Mouse (Mus musculus) intestine, embryonic 15.5 days (tissue): ENCODE measurements at regions not wholly inside any gene's neighbourhood (a gene's known extent, or its start where the extent isn't known, plus 50 kb on each side); places are given as distances from the start of the nearest gene placed in this dataset.

Source experiments
- ATAC-seq: fragments of 200-750 bp; cut with Nextera tagmentation; 2 replicates; pipeline ENCODE4 v1.8.0; 2017; ENCODE audit warnings: moderate TSS enrichment, moderate library complexity
- H3K27ac ChIP-seq: fragments of 300-500 bp; sonication (generic); 2 replicates; pipeline ENCODE4 v1.5.1; 2015; ENCODE audit warnings: mild to moderate bottlenecking, inconsistent platforms
- H3K27me3 ChIP-seq: fragments of 300-500 bp; sonication (generic); replicated peaks from 2 replicates; pipeline ENCODE4 v1.6.1; 2015; ENCODE audit warnings: inconsistent platforms
- H3K36me3 ChIP-seq: fragments of 300-500 bp; sonication (generic); 2 replicates; pipeline ENCODE4 v1.6.1; 2015; ENCODE audit warnings: inconsistent platforms
- H3K4me1 ChIP-seq: fragments of 300-500 bp; sonication (generic); replicated peaks from 2 replicates; pipeline ENCODE4 v1.6.1; 2015; ENCODE audit warnings: inconsistent platforms
- H3K4me2 ChIP-seq: fragments of 300-500 bp; sonication (generic); replicated peaks from 2 replicates; pipeline ENCODE4 v1.6.1; 2015; ENCODE audit warnings: mild to moderate bottlenecking, inconsistent platforms
- H3K4me3 ChIP-seq: fragments of 300-500 bp; sonication (generic); replicated peaks from 2 replicates; pipeline ENCODE4 v1.5.1; 2015; ENCODE audit warnings: inconsistent platforms
- H3K9ac ChIP-seq: fragments of 300-500 bp; sonication (generic); 2 replicates; pipeline ENCODE4 v1.6.1; 2015; ENCODE audit warnings: inconsistent platforms
- H3K9me3 ChIP-seq: fragments of 300-500 bp; sonication (generic); 2 replicates; pipeline ENCODE4 v1.6.1; 2016; ENCODE audit warnings: inconsistent platforms
- WGBS: fragments of 180-500 bp; shearing (Covaris S2); methylation state at CpG from one replicate; pipeline ENCODE4 v1.1.7; 2015; 5-methylcytosine and 5-hydroxymethylcytosine counted together

DNA sequence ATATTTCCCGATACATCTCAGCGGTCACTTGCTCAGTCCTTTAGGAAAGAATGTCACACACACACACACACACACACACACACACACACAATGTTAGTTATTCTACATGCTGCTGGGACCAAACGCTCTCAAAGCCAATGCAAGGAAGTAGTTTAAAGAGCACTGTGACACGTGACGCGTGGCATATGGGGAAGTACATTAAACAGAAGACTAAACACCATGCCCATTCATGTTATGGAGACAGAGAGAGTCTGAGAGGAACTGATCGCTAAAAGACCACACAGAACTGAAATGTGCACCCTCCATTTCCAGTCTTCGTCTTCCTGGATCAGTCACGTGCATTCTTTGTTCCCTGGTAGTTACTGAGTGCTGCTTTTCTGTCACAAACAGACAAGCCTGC is 53.6 kb upstream of the Cited2 start:
- Histone ChIP-seq H3K9me3 (no peaks in the 10 kb centered on the region), H3K4me1 (no peaks in the 10 kb centered on the region), H3K4me3 (no peak overlapping the region), H3K4me2 (no peak overlapping the region), H3K27me3 (no peaks in the 10 kb centered on the region), H3K27ac (no peak overlapping the region), H3K9ac (no peak overlapping the region), H3K36me3 (no peaks in the 10 kb centered on the region)
- no peak for ATAC-seq
- 84% methylated on average over 9 of the region's 9 CpGs for WGBS
